ENCODE assay signal across 10 mouse cellular contexts in genomic region chr9:120778423-120778822, GRCm38 (mm10).
DNase-seq lines count a peak whose midpoint lies in the region; ATAC-seq and TF ChIP-seq lines count a peak whose summit lies in the region.
"Had no signal": no experiment of that assay in that cellular context is flagged by ENCODE, and none has a peak within 500 bp of the region (broad histone marks: within the 10 kb centered on the region; RNA-seq: fewer than 3 reads in every experiment).

No protein-coding gene starts in this region.

- WGBS in embryonic facial prominence, embryonic 12.5 days: 20% methylated on average over 2 of the region's 2 CpGs
- 66% methylated on average over 2 of the region's 2 CpGs for WGBS in hindbrain, postnatal 0 days

- no peak overlapping the region for H3K9ac ChIP-seq in embryonic facial prominence, embryonic 12.5 days
- no peak overlapping the region for H3K9ac ChIP-seq in hindbrain, postnatal 0 days (replicated peaks; ENCODE audit: low read length)

- H3K9me3 ChIP-seq in embryonic facial prominence, embryonic 12.5 days: no peaks in the 10 kb centered on the region
- no peaks in the 10 kb centered on the region for H3K9me3 ChIP-seq in hindbrain, postnatal 0 days (ENCODE audit: low read length)
- H3K9me3 ChIP-seq: megakaryocyte, embryonic 14.5 days had no signal

- peak; percentile 25 for DNase-seq in Muller cell, postnatal 12 days (ENCODE audit: inconsistent ontology term)
- DNase-seq in hindbrain, postnatal 0 days (ENCODE audit: low spot score): no peak
- DNase-seq in lung, adult 18-20 months: peak; percentile 33 to 62
- no peak for DNase-seq in right cerebral cortex, adult 2 months (ENCODE audit: low spot score in 2 of 2)
- DNase-seq in frontal cortex, postnatal 14 days (ENCODE audit: low spot score in 2 of 2): no peak
- DNase-seq in thymus, postnatal 10 days (ENCODE audit: low spot score in 2 of 2): no peak
- no peak for DNase-seq in right cerebral cortex, postnatal 36 days (ENCODE audit: low spot score in 2 of 2)

- no peak for TF ChIP-seq CTCF in hindbrain, postnatal 0 days (IDR thresholded peaks at IDR 0.05; ENCODE audit: low read depth)

- ATAC-seq in embryonic facial prominence, embryonic 12.5 days (ENCODE audit: insufficient number of reproducible peaks, insufficient read depth, low FRiP score, low TSS enrichment): no peak
- ATAC-seq in hindbrain, postnatal 0 days: no peak

- H3K27me3 ChIP-seq in embryonic facial prominence, embryonic 12.5 days: no peaks in the 10 kb centered on the region
- no peaks in the 10 kb centered on the region for H3K27me3 ChIP-seq in hindbrain, postnatal 0 days (ENCODE audit: insufficient read depth, low read length)

- no peaks in the 10 kb centered on the region for H3K36me3 ChIP-seq in embryonic facial prominence, embryonic 12.5 days
- no peaks in the 10 kb centered on the region for H3K36me3 ChIP-seq in hindbrain, postnatal 0 days (ENCODE audit: insufficient read depth, low read length)

- no peak overlapping the region for H3K4me3 ChIP-seq in embryonic facial prominence, embryonic 12.5 days
- H3K4me3 ChIP-seq in hindbrain, postnatal 0 days (ENCODE audit: low read length): no peak overlapping the region
- H3K4me3 ChIP-seq: erythroblast, embryonic 14.5 days had no signal

- H3K4me2 ChIP-seq in embryonic facial prominence, embryonic 12.5 days (replicated peaks): no peak overlapping the region
- no peak overlapping the region for H3K4me2 ChIP-seq in hindbrain, postnatal 0 days (ENCODE audit: low read depth, low read length)

- H3K27ac ChIP-seq in embryonic facial prominence, embryonic 12.5 days: peak overlapping the region; percentile 38; the same call in 1 of the 2 replicates
- H3K27ac ChIP-seq in hindbrain, postnatal 0 days: peak overlapping the region; percentile 45; the same call in 1 of the 2 replicates

- 0 out of 2 replicates have a peak, but pooled peaks cover 8% of the 10 kb centered on the region for H3K4me1 ChIP-seq in embryonic facial prominence, embryonic 12.5 days
- H3K4me1 ChIP-seq in hindbrain, postnatal 0 days (ENCODE audit: insufficient read depth, low read length): no peaks in the 10 kb centered on the region

Comparison
In these comparisons a context has a peak if more than half of its experiments do, and no peak if none do; other contexts are left out.
1. DNase-seq: peak in Muller cell, postnatal 12 days (single experiment) and lung, adult 18-20 months (2 of 2); none in hindbrain, postnatal 0 days (single experiment), right cerebral cortex, adult 2 months (0 of 2), frontal cortex, postnatal 14 days (0 of 2), thymus, postnatal 10 days (0 of 2) and right cerebral cortex, postnatal 36 days (0 of 2).